Mouse (Mus musculus) adrenal gland, adult 18-20 months (tissue): ENCODE measurements at regions not wholly inside any gene's neighbourhood (a gene's known extent, or its start where the extent isn't known, plus 50 kb on each side); places are given as distances from the start of the nearest gene placed in this dataset.

ENCODE experiments used
- DNase-seq, 2 experiments: peaks; one replicate each; pipeline ENCODE4 v3.0.0; 2021 to 2022; ENCODE audit warnings: low spot score in 2 of 2

- DNase-seq: peak in 1 of 2 experiments; percentile 10
These were observed 334.9 kb upstream of the Rsrc1 start for GRCm38 (mm10) chr3:66646251-66646650.

GRCm38 (mm10) chr3:66649271-66649670 is 331.9 kb upstream of the Rsrc1 start:
- no peak for DNase-seq

- no peak for DNase-seq
These were observed 331.0 kb upstream of the Rsrc1 start for GRCm38 (mm10) chr3:66650076-66650748.

DNA sequence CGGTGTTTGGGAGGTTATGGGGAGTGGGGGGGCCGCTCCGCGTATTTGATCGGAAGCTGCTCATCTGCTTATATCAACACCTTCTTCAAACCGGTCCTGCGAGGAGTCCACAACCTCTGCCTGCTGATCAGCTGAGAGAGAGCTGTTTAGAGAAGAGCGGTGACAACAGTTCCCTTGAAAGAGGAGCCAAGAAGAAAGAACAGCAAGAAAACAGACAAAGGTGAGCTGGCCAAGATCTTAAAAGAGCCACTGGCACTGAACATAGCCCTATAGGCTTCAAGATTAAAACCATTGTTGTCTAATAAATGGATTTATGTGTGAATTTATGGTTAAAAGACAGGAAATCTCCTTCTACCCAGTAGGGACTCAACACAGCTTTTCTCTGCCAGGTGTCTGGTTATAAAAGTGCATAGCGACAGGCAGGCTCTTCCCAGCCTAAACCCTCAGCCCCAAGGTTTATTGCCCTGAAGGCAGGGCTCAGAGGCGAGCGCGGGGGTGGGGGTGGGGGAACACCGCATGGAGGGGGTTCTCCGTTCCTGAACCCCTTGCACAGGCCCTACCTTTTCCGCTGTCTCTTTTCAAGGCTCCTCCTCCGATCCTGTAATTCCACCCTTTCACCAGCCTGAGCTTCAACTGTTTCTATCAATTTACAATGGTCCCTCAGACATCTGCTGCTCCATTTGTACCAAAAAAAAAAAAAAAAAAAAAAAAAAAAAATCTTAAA is 330.3 kb upstream of the Rsrc1 start:
- DNase-seq: no peak

DNA sequence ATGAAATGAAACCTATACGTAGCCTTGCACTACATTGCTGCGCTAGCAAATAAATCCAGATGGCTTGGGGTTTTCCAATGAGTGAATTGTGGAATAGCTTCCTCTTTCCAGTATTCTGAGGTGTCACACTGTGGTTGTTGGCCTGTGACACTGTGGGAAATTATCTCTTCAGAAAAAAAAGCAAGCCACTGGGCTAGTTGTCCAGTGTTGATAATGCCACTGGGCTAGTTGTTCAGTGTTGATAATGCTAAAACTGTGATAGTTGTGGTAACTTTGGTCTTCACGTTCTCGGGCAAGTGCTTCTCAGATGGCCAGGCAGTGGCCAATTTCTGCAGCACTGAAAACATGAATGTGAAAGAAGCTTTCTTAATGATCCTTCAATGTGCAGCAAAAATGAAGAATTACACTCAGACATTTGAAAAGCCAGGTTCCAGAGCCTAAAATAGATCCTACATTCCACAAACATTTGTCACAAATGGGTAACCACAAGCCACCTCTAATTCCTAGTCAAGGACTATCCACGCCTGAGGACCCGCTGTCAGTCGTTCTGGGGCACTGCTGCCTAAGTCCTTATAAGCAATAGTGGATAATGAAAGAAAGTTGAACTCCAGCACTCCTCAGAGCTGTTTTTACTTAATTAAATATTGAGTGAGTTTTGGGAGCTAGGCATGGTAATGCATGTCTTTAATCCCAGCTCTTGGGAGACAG is 328.9 kb upstream of the Rsrc1 start:
- no peak for DNase-seq

- no peak for DNase-seq
These were observed 327.2 kb upstream of the Rsrc1 start for GRCm38 (mm10) chr3:66653961-66654360.

DNA sequence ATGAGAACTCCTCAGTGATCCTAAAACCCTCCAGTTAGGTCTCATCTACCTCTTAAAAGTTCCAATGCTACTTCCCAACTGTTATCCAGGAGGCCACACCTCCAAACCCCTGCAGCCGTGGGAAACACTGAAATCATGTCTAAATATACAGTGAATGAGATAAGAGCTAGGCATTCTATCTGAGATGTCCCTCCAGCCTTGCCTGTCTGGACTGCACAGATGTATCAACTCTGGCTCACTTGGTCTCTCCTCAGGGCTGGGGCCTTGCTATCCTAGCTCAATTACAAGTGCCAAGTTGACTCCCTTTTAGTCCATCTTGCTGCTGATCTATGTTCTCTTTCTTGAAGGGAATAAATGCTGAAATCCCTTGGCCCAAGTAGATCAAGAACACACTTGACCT is 326.3 kb upstream of the Rsrc1 start:
- DNase-seq: no peak

- DNase-seq: no peak
These were observed 324.7 kb upstream of the Rsrc1 start for GRCm38 (mm10) chr3:66656458-66656857.

- no peak for DNase-seq
These were observed 320.6 kb upstream of the Rsrc1 start for GRCm38 (mm10) chr3:66660555-66660954.

- DNase-seq: no peak
These were observed 319.2 kb upstream of the Rsrc1 start for GRCm38 (mm10) chr3:66661826-66662618.

- DNase-seq: no peak
These were observed 297.5 kb upstream of the Rsrc1 start for GRCm38 (mm10) chr3:66683589-66684286.

DNA sequence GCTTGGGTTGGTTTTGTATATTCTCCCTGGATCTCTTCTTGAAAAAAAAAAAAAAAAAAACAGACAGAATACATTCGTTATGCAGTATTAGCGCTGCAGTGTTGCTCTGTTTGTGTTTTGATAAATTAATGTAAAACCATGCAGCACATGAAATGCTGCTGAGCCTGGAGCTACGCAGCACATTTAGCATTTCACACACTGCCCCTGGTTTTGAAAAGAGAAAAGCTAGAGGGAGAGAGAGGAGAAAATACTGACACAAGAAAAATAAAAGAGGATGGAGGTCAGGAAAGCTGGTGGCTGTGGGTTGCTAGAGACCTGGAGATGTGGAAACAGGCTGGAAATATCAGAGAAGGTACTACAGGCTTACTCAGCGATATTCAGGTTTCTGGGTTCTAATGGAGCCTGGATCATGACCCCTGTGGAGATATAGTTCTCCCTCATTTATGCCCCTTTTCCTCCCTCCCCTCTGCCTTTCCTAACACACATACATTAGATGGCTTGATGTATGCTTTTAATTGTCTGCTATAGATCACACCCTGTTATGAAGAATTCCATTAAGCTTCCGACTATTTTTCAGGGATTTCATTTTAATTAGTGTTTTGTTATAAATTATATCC is 296.8 kb upstream of the Rsrc1 start:
- no peak for DNase-seq

GRCm38 (mm10) chr3:66685136-66685535 is 296.1 kb upstream of the Rsrc1 start:
- DNase-seq: no peak

- DNase-seq: no peak
These were observed 294.1 kb upstream of the Rsrc1 start for GRCm38 (mm10) chr3:66687126-66687525.

DNA sequence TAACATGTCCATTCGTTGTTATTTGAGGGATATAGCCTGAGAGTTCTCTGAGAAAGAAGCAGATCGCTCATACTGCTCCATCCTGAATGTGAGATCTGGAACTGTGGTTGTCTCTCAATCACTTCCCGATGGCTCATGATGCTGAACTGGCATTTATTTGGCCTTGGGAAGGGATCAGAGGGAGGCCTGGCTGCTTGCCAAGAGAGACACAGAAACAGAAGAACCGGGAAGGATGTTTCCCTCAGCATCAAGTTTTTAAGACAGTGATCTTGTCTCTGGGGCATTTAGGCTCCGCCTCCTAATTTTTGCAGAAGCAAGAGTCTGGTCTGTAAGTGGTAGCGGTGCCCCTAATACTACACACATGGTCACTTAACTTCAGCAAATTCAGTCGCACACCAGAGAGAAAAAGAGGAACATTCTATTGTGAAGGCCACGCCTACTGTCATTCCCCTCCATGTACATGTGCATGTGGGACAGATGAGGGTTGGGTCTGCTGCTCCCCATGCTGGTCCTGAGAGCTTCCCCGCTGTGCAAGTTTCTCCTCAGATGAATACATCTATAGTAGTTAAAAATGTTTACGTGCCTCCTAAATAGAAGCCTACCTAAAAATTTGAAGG is 290.2 kb upstream of the Rsrc1 start:
- DNase-seq: peak; percentile 11 to 22

- DNase-seq: no peak
These were observed 286.1 kb upstream of the Rsrc1 start for GRCm38 (mm10) chr3:66695125-66695524.

DNA sequence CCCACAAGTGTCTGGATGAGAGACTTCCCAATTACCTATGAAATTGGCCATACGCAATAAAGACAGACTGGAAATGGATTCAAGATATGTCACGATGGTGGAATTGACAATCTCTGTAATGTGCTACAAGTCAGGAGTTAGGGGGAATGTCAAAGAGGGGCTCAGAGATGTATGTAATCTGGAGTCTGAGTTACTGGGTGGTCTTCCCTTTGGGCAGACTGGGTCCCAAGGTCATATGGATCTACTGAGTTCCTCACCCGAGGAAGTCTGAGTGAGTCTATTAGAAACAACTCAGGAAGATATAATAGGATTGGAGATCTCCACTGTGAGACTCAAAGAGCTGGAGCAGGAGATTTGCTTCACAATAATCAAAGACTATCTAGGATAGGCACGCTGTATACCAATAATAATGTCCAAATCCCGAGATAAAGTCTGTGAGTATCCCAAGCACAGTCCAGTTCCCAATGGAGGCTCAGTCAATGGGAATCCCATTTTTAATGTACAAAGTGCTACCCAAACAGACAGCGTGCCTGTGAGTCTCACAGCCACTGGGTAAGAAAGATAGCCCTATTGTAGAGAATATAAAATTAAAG is 285.4 kb upstream of the Rsrc1 start:
- no peak for DNase-seq

- DNase-seq: no peak
These were observed 283.1 kb upstream of the Rsrc1 start for GRCm38 (mm10) chr3:66698083-66698482.

DNA sequence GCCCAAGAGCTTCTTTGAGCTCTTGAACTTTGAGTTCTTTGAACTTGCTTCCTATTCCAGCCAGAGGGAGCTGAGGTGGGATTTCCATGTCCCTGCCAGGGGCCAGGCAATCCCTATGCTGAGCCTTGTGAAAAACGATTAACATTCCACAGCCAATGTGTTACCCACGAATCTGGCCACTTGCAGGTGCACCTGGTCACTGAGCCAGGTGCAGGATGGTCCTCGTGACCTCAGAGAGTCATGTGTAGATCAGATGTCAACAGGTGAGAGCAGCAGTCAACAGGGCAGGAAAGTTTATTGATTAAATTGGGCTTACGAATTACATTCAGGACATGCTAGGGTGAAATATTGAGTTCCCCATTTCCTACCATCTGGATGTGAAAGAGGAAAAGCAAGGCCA is 275.4 kb upstream of the Rsrc1 start:
- no peak for DNase-seq
